11 mouse cellular contexts compared by ENCODE assay signal in the genomic region with DNA sequence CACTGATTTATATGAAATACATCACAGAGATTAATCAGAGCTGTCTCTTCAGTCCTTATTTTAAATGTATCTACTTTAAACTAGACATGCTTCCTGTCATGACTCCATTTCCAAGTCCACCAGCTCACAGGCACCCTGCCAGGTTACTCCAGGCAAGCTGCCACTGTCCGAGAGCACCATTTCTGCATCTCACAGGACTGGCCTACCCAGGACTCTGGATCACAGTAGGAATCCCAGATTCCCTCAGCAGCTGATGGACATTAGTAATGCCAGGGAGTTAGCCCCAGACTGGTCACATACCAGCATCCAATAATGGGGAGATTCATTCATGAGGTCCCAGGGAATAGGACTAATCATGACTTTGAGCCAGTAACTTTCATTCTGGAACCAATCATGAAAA. TPM values are rescaled to one million over a fixed set of nuclear protein-coding genes. Genes with fewer than 3 reads are reported as not detected.
DNase-seq lines count a peak whose midpoint lies in the region; ATAC-seq lines count a peak whose summit lies in the region.
"Had no signal": no experiment of that assay in that cellular context is flagged by ENCODE, and none has a peak within 500 bp of the region (broad histone marks: within the 10 kb centered on the region; RNA-seq: fewer than 3 reads in every experiment).

No protein-coding gene starts in this region.

- no peaks in the 10 kb centered on the region for H3K9me3 ChIP-seq in heart, embryonic 10.5 days
- H3K9me3 ChIP-seq: midbrain, embryonic 12.5 days had no signal

- no peaks in the 10 kb centered on the region for H3K36me3 ChIP-seq in heart, embryonic 10.5 days
- H3K36me3 ChIP-seq: midbrain, embryonic 12.5 days had no signal

- no peak overlapping the region for H3K27ac ChIP-seq in heart, embryonic 10.5 days
- H3K27ac ChIP-seq: liver, embryonic 14.5 days; midbrain, embryonic 12.5 days; stomach, postnatal 0 days had no signal

- peak; percentile 32 to 64 for DNase-seq in heart, adult 18-20 months
- DNase-seq in heart, embryonic 10.5 days (ENCODE audit: low spot score), result no peak
- DNase-seq in left cerebral cortex, postnatal 14 days (ENCODE audit: low spot score in 2 of 2), result peak; percentile 12 to 51
- no peak for DNase-seq in left cerebral cortex, adult 11 months (ENCODE audit: low spot score)
- peak; percentile 22 to 34 for DNase-seq in adrenal gland, postnatal 36 days
- DNase-seq in cerebellum, postnatal 36 days, result peak; percentile 78 to 80

- 79% methylated on average over 1 of the region's 1 CpGs for WGBS in heart, embryonic 10.5 days

- no peaks in the 10 kb centered on the region for H3K27me3 ChIP-seq in heart, embryonic 10.5 days (ENCODE audit: insufficient read depth, poor library complexity, severe bottlenecking)
- H3K27me3 ChIP-seq: midbrain, embryonic 12.5 days had no signal

- 0 out of 2 replicates have a peak, but pooled peaks cover 4% of the 10 kb centered on the region for H3K4me1 ChIP-seq in heart, embryonic 10.5 days

- intact Hi-C loops in left cerebral cortex, postnatal 14 days (cut with DNase I), result no loop called here

- no peak for ATAC-seq in erythroblast, adult 5-6 weeks (replicated peaks; ENCODE audit: low FRiP score, poor library complexity, severe bottlenecking)
- ATAC-seq in inflammation-experienced regulatory T-cells, adult 6 months, result no peak

- no peak overlapping the region for H3K4me3 ChIP-seq in heart, embryonic 10.5 days
- H3K4me3 ChIP-seq: midbrain, embryonic 12.5 days had no signal

RNA-seq across cellular contexts. Expression of a gene that starts 54.7 kb away (rescaled TPM):
- total RNA-seq in heart, adult 18-20 months (2021), result 1 to 10 TPM; 2.0 to 2.2 TPM
- 1.8 and 2.4 TPM in 2 replicates for polyA plus RNA-seq in heart, embryonic 10.5 days (2016; fragmentation: Nextera tagmentation; extraction: Ambion mirVana)
- 10 to 100 TPM; 17.1 to 18.8 TPM for total RNA-seq in left cerebral cortex, postnatal 14 days (2021)
- total RNA-seq in adrenal gland, postnatal 36 days (2021), result 1 to 10 TPM; 2.6 to 4.3 TPM
- total RNA-seq in erythroblast, adult 5-6 weeks (2015; ENCODE audit: low replicate concordance), result not detected in 2 replicates
- not detected in 2 replicates for total RNA-seq in erythroblast, adult 5-6 weeks (2017; ENCODE audit: low replicate concordance)
- polyA plus RNA-seq in inflammation-experienced regulatory T-cells, adult 6 months (2017; shearing (Covaris generic)), result under 1 TPM; 0.45 to 0.54 (median 0.46) TPM

Comparison
In these comparisons a context has a peak if more than half of its experiments do, and no peak if none do; other contexts are left out.
1. DNase-seq: peak in heart, adult 18-20 months (2 of 2), left cerebral cortex, postnatal 14 days (2 of 2), adrenal gland, postnatal 36 days (2 of 2) and cerebellum, postnatal 36 days (2 of 2); none in heart, embryonic 10.5 days (single experiment) and left cerebral cortex, adult 11 months (single experiment).